Mouse (Mus musculus) ES-E14 (cell line): ENCODE data around the gene Podn. TPM values are rescaled to one million over a fixed set of nuclear protein-coding genes. Genes with fewer than 3 reads are reported as not detected.

Source experiments
- DNase-seq: peaks from one replicate; pipeline ENCODE4 v3.0.0-alpha.2; 2013; ENCODE audit warnings: low read depth, low spot score
- H3K27ac ChIP-seq: 2 replicates; pipeline ENCODE4 v1.5.1; 2012; ENCODE audit warnings: low read depth, mild to moderate bottlenecking, low read length, moderate library complexity, mixed read lengths; ENCODE audit not compliant: poor library complexity, insufficient read depth, severe bottlenecking
- H3K36me3 ChIP-seq: 2 replicates; pipeline ENCODE4 v1.6.1; 2012; ENCODE audit warnings: mild to moderate bottlenecking, low read length, moderate library complexity, mixed read lengths; ENCODE audit not compliant: control insufficient read depth, poor library complexity, insufficient read depth, severe bottlenecking
- H3K4me1 ChIP-seq, 2 experiments: fragments of 150-350 bp in 1 of 2; sonication (generic) in 1 of 2; 2 replicates each; pipeline ENCODE4 v1.6.1; 2012; ENCODE audit warnings: low read length in 2 of 2, mild to moderate bottlenecking in 1 of 2, mixed read lengths in 1 of 2; ENCODE audit not compliant: control insufficient read depth in 2 of 2, insufficient read depth in 2 of 2, poor library complexity in 1 of 2
- H3K4me3 ChIP-seq, 2 experiments: fragments of 150-350 bp in 1 of 2; sonication (generic) in 1 of 2; 2 replicates each; pipeline ENCODE4 v1.5.1; 2012; ENCODE audit warnings: low read length in 2 of 2, low read depth in 1 of 2, mild to moderate bottlenecking in 1 of 2, mixed read lengths in 1 of 2; ENCODE audit not compliant: insufficient read depth in 1 of 2, poor library complexity in 1 of 2, severe bottlenecking in 1 of 2
- H3K9ac ChIP-seq: 2 replicates; pipeline ENCODE4 v1.6.1; 2012; ENCODE audit warnings: low read depth, mild to moderate bottlenecking, low read length, mixed read lengths; ENCODE audit not compliant: poor library complexity, insufficient read depth, severe bottlenecking
- H3K9me3 ChIP-seq: fragments of 150-350 bp; sonication (generic); 2 replicates; pipeline ENCODE4 v1.6.1; 2012; ENCODE audit warnings: low read depth, mild to moderate bottlenecking, low read length; ENCODE audit not compliant: control insufficient read depth, insufficient read depth
- CHD2 ChIP-seq: IDR thresholded peaks from 2 replicates; pipeline ENCODE4 v1.6.1; 2014; ENCODE audit warnings: mild to moderate bottlenecking, low read depth, low read length, inconsistent platforms
- HCFC1 ChIP-seq: IDR thresholded peaks from 2 replicates; pipeline ENCODE4 v1.6.1; 2012; ENCODE audit warnings: low read length, inconsistent platforms, borderline replicate concordance; ENCODE audit not compliant: insufficient read depth
- MAFK ChIP-seq: IDR thresholded peaks from 2 replicates; pipeline ENCODE4 v1.6.1; 2014; ENCODE audit warnings: mild to moderate bottlenecking, low read depth, low read length, inconsistent platforms; ENCODE audit not compliant: insufficient read depth
- ZC3H11A ChIP-seq: IDR thresholded peaks from 2 replicates; pipeline ENCODE4 v1.6.1; 2012; ENCODE audit warnings: low read depth, mild to moderate bottlenecking, inconsistent platforms, low read length, borderline replicate concordance
- ZNF384 ChIP-seq: IDR thresholded peaks from 2 replicates; pipeline ENCODE4 v1.6.1; 2012; ENCODE audit warnings: low read depth, low read length, inconsistent platforms
- in situ Hi-C, 2 experiments: fragments of 600-800 bp; cut with MboI; formaldehyde crosslinking; loops; one replicate each; pipeline ENCODE4 v1.15.1; 2025; ENCODE audit warnings: low sequenced_read_pairs in 2 of 2, inconsistent platforms in 1 of 2; ENCODE audit not compliant: unreplicated experiment in 2 of 2
- total RNA-seq: library from RNA; depleted of rRNA; stranded (reverse); fragments of 300-350 nt; gene quantifications from 2 replicates; pipeline ENCODE4 v1.2.3, GENCODE M21; 2012

Podn gene
- total RNA-seq, 1 experiment: 1.0 TPM

DNA sequence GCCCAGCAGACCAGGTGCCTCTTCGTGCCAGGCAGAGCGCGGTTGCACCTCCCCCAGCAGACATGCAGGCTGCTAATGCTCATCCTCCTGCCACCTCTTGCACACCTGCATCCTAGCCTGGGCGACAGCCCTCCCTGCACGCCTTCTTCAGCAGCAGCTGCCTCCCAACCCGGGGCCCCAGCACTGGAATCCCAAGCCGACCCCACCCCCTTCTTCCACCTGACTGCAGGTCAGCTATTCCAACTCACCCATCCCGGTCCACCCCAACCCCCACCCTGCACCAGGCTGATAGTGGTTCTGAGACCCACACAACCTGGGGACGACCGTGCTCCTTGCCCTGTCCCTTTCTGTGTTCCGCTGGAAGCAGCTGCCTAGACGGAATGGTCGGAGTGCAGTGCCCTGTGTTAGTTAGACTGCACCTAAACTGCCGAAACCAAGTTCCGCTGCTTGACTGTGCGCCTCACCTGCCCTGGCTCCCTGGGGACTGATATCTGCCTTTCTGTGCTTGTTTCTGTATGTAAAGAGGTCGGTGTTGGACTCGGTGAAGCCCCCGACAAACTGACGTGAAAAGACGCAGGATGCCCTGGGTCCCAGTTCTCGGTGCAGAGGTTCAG, 65.2 kb downstream of the Podn start:
- TF ChIP-seq MAFK (no peak), CHD2 (no peak), ZC3H11A (no peak), ZNF384 (no peak), HCFC1 (no peak)
- H3K9ac ChIP-seq: 0 out of 2 replicates have a peak overlapping the region, but pooled peaks have one; percentile 28

GRCm38 (mm10) chr4:108026193-108026592, 70.1 kb downstream of the Podn start:
- in situ Hi-C loops: no loop called here
- no peak overlapping the region for H3K9ac ChIP-seq

More for the DNA sequence above, 65.2 kb downstream of the Podn start:
- peak overlapping the region; percentile 74 to 78 for H3K4me3 ChIP-seq
- no peaks in the 10 kb centered on the region for H3K36me3 ChIP-seq
- in situ Hi-C loops: no loop called here
- peaks cover 0 to 11% of the 10 kb centered on the region in 2 experiments; a peak in 1 of 4 replicates for H3K4me1 ChIP-seq
- no peak for DNase-seq
- no peak overlapping the region for H3K27ac ChIP-seq
- no peaks in the 10 kb centered on the region for H3K9me3 ChIP-seq

GRCm38 (mm10) chr4:108025269-108025668, 71.0 kb downstream of the Podn start:
- DNase-seq: peak; percentile 44
- Histone ChIP-seq H3K9me3 (no peaks in the 10 kb centered on the region), H3K4me3 (no peak overlapping the region), H3K27ac (no peak overlapping the region), H3K9ac (no peak overlapping the region), H3K36me3 (no peaks in the 10 kb centered on the region), H3K4me1 (peaks cover 0 to 7% of the 10 kb centered on the region in 2 experiments; a peak in 1 of 4 replicates)
- TF ChIP-seq ZC3H11A (no peak), ZNF384 (no peak)
- in situ Hi-C loops: no loop called here

More at GRCm38 (mm10) chr4:108026193-108026592, 70.1 kb downstream of the Podn start:
- H3K36me3 ChIP-seq: no peaks in the 10 kb centered on the region
- DNase-seq: no peak
- TF ChIP-seq HCFC1 (no peak), CHD2 (no peak), ZC3H11A (no peak), ZNF384 (no peak), MAFK (no peak)
- no peaks in the 10 kb centered on the region for H3K9me3 ChIP-seq
- H3K27ac ChIP-seq: no peak overlapping the region
- peaks cover 0 to 12% of the 10 kb centered on the region in 2 experiments; a peak in 1 of 4 replicates for H3K4me1 ChIP-seq
- H3K4me3 ChIP-seq: no peak overlapping the region

GRCm38 (mm10) chr4:108024641-108025040, 71.6 kb downstream of the Podn start:
- no peak for TF ChIP-seq ZNF384
- no peak for TF ChIP-seq CHD2
- TF ChIP-seq MAFK: no peak
- no peak for TF ChIP-seq ZC3H11A
- no peak for TF ChIP-seq HCFC1
- no peak overlapping the region for H3K27ac ChIP-seq
- no peaks in the 10 kb centered on the region for H3K36me3 ChIP-seq
- H3K4me1 ChIP-seq: peaks cover 0 to 7% of the 10 kb centered on the region in 2 experiments; a peak in 1 of 4 replicates
- in situ Hi-C loops: no loop called here
- no peak for DNase-seq
- no peaks in the 10 kb centered on the region for H3K9me3 ChIP-seq
- no peak overlapping the region for H3K4me3 ChIP-seq
- H3K9ac ChIP-seq: no peak overlapping the region

DNA sequence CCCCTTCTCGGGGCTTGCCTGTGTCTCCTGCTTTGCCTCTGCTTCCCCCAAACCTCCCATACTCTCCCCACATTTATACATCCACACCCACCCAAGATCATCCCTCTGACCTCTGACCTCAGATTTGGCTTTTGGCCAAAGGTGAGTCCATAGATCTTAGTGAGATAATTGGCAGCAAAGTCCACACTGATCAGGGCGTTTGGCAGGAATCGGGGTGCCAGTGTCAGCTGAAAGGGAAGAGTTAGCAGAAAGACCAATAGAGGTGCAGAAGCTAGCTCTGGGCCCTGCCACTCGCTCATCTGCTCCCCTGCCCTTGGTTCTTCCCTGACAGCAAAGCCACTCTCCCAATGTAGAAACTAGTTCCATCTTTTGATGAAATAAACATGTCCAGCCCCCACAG, 73.1 kb downstream of the Podn start:
- in situ Hi-C loops: no loop called here
- H3K27ac ChIP-seq: no peak overlapping the region
- no peaks in the 10 kb centered on the region for H3K9me3 ChIP-seq
- no peak overlapping the region for H3K4me3 ChIP-seq
- no peaks in the 10 kb centered on the region for H3K36me3 ChIP-seq
- peaks cover 0 to 7% of the 10 kb centered on the region in 2 experiments; a peak in 1 of 4 replicates for H3K4me1 ChIP-seq
- no peak for TF ChIP-seq ZNF384
- TF ChIP-seq MAFK: no peak
- no peak for TF ChIP-seq HCFC1
- no peak for TF ChIP-seq CHD2
- no peak for TF ChIP-seq ZC3H11A
- no peak for DNase-seq
- H3K9ac ChIP-seq: no peak overlapping the region
